Mouse (Mus musculus): ENCODE results near the gene Uri1.
A peak's percentile ranks its signal among the peaks of the same experiment; 100 is the strongest.

The Uri1 gene

DNA sequence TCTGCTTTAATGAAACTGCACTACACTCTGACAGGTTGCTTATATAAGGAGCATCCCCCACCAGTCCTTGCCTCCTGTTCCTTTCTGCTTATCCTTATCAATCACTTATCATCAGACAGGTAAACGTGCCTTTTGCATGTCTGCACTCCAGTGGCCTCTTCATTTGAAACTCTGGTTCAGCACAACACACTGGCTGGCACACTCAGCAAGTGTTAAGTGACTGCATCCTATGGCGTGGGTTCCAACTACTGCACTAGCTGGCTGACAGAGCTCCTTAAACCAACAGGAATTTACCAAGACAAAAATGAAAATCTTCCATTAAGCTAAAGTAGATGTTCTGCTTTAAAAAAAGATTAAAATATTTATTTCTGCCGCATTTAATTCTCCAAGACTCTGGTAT lies 9.4 kb downstream of the Uri1 start:
- no peak for DNase-seq (ENCODE audit: low read depth, low spot score)

DNA sequence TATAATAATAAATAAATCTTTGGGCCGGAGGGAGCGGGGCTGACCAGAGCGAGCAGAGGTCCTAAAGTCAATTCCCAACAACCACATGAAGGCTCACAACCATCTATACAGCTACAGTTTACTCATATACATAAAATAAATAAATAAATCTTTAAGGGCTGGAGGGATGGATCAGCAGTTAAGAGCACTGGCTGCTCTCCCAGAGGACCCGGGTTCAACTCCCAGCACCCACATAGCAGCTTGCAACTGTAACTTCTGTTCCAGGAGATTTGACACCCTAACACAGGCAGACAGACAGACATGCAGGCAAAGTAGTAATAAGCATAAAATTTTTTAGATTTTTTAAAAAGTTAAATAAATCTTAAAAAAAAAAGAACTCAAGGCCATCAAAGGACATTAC lies 10.5 kb downstream of the Uri1 start:
- DNase-seq (ENCODE audit: low read depth, low spot score) = no peak

DNA sequence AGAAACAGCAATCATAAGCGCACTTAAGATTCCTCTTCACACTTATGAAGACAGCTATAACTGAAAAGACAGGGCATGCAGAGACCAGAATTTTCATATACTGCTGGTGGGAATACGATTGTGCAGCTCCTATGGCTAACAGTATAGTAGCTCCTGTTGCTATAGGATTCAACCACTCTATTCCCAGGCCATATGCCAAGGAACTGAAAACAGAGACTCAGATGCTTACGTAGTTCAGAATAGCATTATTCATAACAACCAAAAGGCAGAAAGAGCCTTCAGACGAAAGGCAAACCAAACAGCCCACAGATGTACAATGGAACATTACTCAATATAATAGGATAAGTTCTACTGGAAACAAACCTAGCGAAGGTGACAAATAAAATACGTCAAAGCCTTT lies 15.0 kb downstream of the Uri1 start:
- no peak for DNase-seq (ENCODE audit: low read depth, low spot score)

DNA sequence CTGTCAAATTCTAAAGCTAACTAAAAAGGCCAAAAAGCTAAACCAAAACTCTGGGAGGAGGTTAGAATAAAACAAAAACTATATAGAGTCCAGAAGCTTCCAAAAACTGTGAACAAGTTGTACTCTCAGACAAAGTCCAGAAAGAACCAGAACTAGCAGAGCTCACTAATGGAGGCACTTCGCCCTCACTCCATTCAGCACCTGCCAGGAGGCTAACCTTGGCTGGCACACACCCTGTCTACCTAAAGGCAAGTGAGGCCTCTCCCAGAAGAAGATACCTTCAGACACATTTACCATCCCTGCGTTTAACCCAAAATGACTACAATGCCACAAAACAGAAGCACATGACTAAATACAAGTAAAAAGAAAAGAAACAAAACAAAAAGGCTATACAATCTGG lies 20.9 kb downstream of the Uri1 start:
- no peak for DNase-seq (ENCODE audit: low read depth, low spot score)

DNA sequence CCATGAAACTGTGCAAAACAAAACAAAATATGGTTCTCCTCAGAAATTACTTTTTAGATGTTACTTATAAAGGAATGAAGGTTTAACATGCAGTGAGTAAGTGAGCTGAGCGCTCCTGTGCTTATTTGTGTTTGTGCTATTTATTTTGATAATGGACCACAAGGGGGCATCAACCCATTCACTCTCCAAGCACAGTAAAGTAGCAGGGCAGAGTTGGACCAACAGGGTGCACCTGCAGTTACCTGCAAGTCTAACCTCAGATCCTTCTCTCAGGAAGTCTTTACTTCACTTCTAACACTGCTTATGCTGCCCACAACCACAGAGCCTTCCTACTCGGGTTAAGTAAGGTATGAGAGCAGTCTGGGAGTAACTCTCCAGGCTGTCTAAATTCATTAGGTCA lies 23.7 kb downstream of the Uri1 start:
- peak; percentile 62 for DNase-seq (ENCODE audit: low read depth, low spot score)

DNA sequence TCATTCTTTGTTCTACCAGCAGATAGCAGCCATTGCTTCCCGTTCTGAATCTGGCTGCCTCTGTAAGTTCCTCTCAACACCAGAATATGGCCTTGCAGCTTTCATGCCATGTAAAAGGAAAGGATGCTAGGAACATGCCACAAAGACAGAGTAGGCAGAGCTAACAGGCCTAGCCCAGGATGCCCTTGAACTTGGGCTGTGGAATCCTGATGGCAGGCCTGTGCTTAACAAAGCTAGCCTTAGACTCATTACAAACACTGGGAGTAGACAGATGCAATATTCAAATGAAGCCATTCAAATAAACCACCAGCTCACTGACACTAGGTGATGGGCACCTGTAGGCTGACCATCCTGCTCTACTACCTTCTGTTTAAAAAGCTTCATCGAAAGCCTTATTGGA lies 30.5 kb downstream of the Uri1 start:
- DNase-seq (ENCODE audit: low read depth, low spot score) = no peak

DNA sequence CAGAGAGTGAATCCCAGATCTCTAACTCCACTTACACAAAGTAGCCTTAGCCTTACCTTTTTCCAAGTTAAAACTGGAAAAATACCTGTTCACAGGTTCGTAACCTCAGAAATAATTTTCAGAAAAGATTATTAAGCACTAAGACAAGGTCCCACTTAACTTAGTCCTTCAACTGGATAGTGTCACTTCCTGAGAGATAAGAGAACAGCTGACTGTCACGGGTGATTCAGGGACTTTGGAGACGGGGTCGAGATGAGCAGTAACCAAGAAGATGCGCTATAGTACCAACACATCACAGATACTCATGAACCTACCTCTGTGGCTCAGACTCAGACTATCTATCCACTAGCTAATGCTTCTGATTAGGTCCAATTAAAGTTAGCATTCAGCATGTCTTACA lies 38.5 kb downstream of the Uri1 start:
- no peak for DNase-seq (ENCODE audit: low read depth, low spot score)

DNA sequence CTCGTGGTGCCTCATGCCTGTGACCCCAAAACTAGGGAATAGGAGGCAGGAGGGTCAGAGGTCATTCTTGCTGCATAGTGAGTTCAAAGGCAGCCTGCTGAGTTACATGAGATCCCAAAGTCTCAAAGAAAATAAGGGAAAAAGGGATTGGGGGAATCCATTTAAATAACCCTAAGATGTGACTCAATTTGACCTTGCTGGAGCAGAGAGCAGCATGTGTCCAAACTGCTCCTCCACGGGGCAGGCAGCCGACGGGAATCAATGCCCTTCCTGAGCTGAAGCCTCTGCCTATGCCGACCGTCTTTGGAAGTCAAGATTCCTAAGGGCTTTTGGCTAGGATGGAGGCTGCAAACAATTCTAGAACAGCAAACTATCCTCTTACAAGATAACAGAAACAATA lies 39.9 kb downstream of the Uri1 start:
- DNase-seq (ENCODE audit: low read depth, low spot score) = no peak

DNA sequence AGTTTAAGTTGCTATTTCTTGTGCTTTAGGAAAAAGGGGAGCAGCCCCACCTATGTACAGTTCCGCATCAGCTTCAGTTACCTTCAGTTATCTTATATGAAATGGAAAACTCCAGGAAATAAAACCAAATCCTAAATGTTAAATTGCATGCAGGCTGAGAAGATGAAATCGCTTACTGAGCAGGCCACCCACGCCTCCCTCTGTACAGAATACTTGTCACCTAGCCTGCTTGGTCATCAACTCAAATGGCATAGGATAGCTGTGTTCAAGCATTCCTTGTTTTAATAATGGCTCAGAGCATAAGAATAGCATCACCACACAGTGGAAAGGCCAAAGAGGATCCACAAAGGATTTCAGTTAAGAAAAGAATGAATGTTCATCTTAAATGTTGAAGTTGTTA lies 43.6 kb downstream of the Uri1 start:
- DNase-seq (ENCODE audit: low read depth, low spot score) = no peak

DNA sequence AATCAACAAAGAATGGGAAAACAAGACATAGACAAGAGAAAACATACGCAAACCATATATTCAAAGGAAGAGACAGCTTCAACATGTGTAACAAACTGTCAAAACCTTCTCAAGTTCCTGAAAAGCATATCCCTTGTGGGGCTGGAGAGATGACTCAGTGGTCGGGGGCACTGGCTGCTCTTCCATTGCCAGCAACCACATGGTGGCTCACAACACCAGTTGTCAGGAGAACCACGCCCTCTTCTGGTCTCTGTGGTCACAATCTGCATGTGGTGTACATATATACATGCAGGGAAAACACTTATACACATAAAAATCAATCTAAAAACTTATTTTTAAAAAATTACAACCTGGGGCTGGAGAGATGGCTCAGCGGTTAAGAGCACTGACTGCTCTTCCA lies 44.9 kb downstream of the Uri1 start:
- no peak for DNase-seq (ENCODE audit: low read depth, low spot score)

DNA sequence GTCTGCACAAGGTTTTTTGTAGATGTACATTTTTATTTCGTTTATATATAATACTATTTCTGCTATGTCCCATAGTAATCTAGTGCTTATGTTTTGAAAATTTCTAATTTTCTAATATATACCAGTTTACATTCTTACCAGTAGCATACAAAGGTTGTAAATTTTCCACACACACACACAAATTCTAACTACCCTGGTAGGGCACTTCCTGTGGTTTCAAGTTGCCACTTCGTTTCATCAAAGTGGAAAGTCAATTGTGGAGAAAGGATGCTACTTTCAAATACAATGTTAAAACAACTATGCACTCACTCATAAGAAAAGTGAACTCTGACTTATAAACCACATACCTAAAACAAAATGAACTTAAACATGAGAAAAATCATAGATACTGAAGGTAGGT lies 45.7 kb downstream of the Uri1 start:
- DNase-seq (ENCODE audit: low read depth, low spot score) = no peak

DNA sequence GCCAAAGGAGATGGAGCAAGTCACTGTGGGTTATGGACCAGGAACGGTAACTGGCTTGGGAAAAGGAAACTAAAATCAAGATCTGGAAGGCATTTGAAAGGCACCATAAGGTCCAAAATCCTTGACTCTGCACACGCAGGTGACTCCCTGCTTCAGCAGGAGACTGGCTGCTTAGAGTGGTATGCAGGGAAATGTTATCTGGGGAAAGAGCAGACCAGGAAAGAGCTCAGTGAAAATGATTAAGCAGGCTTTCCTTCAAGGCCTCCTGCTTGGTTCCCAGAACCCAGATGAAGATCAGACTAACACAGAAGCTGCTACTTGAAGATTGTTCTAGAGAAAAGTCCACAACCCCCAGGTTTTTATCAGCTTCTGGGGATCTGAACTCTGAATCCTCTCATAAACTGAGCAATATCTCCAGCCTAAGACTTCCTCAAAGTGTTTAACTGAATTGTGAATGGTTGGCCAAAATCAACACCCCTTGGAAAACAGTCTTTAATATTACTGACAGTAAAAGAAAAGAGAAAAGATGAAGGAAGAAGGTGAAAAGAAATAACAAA lies 50.3 kb downstream of the Uri1 start:
- no peak for DNase-seq (ENCODE audit: low read depth, low spot score)

DNA sequence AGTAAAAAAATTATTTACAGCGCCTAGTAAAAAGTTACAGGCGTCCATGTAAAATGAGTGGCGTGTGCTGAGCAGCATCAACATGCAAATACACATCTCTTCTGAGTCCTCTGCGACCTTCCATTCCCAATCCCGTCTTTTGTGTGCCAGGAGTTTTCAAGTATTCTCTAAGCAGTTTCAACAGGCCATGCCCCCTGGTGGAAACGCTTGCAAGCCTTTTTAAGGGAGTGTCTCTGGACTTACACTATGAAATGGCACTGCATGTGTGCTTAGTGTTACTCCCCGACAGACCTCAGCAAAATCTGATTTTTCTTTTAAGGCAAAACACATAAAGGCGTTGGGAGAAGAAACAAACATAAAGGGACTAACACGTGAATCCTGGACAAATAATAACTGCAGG lies 50.8 kb downstream of the Uri1 start:
- peak; percentile 37 for DNase-seq (ENCODE audit: low read depth, low spot score)

DNA sequence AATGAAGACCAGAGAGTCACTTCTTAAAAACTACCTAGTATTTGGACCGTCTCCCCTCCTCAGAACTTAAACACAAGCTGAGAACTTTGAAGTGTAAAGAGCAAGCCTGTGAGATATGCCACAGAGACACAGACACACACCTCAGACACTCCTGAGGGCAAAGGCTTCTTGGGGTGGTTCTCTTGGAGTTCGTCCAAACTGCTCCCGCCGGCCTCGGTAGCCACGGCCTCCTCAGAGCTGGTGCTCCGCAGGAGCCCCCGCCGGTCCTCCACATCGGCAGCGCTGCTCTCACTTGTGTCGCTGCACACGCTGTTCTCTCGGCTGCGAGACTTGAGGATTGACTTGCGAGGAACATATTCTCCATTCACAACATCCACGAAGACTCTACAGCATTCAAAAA lies 61.0 kb downstream of the Uri1 start:
- DNase-seq (ENCODE audit: low read depth, low spot score) = no peak

DNA sequence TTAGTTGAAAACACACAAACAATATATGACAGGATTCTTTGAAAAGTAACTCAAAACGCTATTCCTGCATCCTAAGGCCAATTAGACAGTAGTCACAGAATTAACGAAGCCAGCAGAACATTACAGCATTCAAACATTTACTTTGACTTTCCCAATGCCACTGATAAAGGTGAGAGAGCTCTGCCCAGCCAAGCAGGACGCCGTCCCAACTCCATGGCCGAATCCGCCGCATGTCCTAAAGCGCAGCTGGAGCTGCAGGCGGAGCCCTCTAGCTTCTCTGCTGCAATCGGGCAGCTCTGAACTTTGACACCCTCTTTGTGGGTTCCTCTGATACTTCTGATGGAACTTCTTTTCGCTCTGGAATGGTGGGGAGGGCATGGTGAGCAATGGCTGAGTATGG lies 62.1 kb downstream of the Uri1 start:
- DNase-seq (ENCODE audit: low read depth, low spot score) = no peak

DNA sequence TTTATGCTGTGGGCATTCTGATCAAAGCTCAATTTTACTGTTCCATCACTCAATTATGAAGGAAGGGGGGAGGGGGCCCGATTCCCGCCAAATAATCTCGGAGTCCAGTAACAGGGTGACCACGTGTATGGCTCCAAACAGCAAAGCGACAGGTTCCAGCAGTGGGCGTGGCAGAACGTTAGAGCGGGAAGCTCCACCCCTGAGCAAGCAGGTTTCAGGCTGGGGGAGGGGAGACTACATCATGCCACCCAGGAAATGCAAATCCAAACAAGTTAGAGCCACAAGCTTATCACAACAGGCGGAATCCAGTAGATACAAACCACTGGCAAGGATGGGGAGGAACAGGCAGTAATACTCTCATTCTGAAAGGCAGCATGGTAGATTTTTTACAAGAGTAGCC lies 71.5 kb downstream of the Uri1 start:
- DNase-seq (ENCODE audit: low read depth, low spot score) = no peak

DNA sequence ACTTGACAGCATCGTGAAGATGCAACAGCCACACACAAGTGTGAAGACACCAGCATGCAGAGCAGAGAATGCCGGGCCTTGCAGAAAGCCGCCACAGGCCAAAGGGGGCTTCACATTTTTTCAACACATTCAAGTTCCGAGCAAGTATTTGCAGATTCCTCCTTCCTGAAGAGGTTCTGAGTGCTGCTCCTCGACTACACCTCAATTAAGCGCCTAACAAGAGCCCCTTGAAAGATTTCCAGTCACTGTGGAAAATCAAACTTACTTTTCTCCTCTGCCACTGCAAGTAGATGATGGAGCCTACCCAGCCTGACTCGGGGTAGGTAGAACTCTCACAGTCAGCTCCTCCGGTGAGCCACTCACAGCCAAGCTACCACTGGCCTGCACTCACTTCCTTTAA lies 86.9 kb downstream of the Uri1 start:
- DNase-seq (ENCODE audit: low read depth, low spot score) = no peak

DNA sequence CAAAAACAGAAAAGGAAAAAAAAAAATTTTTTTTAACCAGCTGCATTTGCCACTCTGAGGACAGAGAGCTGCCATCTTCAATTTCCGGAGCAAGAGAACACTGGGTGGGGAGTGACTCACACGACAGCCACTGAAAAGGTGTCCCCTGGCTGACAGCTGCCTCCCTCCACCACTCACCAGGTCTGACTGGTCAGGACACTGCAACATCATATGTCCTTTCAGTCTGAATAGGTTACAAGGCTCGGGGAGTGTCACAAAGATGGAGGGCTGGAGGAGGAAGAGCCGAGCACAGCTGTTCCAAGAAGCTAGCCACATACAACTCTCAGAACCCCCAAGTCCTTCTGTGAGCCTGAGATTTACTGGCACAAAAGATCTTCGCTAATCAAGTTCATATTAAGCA lies 87.6 kb downstream of the Uri1 start:
- no peak for DNase-seq (ENCODE audit: low read depth, low spot score)

DNA sequence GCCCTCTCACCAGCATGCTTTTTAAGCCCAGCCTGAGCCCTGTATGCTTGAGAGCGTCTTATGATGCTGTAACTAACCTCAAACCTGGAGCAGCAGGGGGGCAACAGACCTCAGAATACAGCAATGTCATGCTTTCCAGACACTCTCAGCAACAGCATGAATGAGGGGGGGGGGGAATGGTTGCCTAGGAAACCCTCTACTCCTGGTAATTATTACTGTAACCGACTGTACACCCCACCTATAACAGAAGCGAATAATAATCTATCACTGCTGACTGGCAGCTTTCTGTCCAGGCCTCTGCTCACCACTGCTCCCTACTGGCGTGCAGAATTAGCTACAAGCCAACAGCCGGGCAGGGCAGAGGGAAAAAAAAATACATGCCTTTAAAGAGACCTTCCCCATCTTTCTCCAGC lies 88.6 kb downstream of the Uri1 start:
- peak; percentile 26 for DNase-seq (ENCODE audit: low read depth, low spot score)

DNA sequence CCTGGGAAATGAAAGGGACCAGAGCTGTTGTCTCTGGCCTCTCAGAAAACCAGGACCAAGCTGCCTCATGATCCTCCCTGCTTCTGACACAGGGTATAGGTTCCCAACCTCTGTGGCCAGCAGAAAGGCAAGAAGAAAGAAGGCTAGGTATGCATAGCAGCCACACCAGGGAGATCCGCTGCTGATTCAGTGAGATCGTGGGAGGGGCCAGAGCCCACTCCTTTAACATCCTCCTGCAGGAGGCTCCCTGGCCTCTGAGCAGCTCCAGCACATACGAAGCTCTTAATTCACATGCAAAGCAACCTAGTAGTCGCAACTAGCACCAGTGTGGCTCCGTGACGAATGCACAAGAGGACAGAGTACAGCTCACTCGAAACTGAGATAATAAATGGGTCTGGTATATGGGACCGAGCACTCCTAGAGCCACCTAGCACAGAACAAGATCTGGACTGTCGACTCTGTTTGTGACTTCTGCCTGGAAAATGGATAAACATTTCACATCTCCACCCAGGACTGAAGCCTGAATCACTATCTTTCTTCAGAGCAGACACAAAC lies 89.5 kb downstream of the Uri1 start:
- DNase-seq (ENCODE audit: low read depth, low spot score) = no peak

DNA sequence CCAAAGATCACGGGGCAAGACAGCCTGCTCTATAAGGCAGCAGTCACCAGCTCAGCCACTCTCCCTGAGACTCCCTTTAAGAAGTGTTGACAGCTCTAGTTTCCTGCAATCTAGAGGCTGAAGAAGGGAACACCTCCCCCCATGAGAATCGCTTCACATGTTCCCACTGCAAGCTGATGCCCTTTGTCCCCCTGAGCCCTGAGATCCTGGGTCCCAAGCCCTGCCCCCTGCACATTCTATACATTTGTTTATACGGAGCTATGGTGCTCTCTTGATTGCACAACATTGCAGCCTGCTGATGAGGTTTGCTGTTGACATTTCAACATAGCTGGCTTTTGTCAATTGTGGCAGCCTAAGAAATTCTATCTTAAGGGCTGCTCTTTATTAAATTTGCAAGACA lies 91.7 kb downstream of the Uri1 start:
- DNase-seq (ENCODE audit: low read depth, low spot score) = no peak

DNA sequence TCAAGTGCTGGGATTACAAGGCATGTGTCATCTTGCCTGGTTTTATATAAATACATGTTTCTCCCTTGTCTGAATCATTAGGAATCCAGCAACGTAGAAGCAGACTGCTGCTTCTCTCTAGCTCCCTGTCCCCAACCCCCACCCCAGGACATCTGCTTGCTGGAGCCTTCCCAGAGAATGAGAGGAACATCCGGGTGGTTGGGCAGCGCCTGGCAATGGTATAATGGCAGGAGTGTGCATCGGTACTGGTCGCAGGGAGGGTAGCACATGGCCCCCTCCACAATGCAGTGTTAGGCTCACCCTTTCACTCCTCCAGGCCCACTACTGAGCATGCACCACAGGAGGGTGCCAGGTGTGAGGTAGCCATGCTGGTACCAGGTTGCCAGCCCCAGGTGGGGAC lies 93.6 kb downstream of the Uri1 start:
- DNase-seq (ENCODE audit: low read depth, low spot score) = no peak

DNA sequence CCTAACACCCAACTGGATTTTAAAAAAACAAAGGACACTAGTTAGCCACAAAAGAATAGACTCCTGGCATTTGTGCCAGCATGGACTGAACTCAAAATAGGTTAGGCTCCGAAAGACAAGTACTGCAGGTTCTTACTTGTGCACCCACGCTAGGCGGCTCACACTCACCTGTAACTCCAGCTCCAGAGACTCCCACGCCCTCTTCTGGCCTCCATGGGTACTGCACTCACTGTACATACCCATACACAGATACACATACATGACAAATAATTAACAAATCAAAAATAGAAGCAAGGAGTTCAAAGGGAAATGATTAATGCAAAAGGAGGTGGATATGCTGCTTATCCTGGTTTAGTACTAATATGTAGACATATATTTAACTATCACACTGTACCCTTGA lies 100.4 kb downstream of the Uri1 start:
- DNase-seq (ENCODE audit: low read depth, low spot score) = no peak

DNA sequence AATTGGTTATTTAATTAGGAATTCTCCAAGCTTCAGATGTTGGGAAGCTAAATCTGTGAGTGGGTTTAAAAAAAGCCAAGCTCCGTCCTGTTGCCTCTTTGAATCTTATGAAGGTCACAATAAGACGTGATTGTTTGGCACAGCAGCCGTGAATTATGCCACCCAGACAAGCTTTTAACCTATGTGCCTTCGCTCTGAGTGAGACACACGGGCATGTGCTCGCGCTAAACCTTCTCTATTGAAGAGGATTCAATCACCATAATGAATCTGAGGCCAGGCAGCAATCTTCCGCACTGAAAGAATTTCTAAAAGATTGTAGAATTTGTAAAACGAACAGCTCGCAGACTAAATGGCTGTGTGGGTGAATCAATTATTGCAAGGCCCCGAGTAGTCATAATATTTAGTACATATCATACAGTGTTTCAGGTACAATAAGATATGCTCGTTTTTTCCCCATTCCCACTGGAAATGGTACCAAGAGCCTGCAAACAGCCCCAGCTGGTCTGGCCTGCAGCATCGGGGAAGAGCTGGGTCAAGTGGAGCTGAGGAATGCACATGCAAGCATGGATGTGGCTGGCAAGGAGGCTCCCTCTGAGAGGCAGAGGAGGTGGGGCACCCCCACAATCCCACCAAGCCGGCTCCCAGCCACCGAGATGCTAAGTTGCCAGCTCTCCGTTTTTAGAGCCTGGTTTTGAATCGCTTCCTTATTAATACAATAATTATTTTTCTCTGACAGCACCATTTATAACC lies 101.5 kb downstream of the Uri1 start:
- no peak for DNase-seq (ENCODE audit: low read depth, low spot score)
